Mouse (Mus musculus) kidney, adult 2 months (tissue): ENCODE results near the gene Chd3. TPM values are rescaled to one million over a fixed set of nuclear protein-coding genes. Genes with fewer than 3 reads are reported as not detected.

ENCODE experiments used
- DNase-seq: peaks from one replicate; pipeline ENCODE4 v3.0.0; 2021
- H3K27ac ChIP-seq: fragments of 200-500 bp; 2 replicates; pipeline ENCODE4 v1.5.1; 2012; ENCODE audit warnings: low read depth, low read length, control low read depth, inconsistent platforms; ENCODE audit not compliant: insufficient read depth
- H3K27me3 ChIP-seq: fragments of 200-500 bp; replicated peaks from 2 replicates; pipeline ENCODE4 v1.6.1; 2012; ENCODE audit warnings: mild to moderate bottlenecking, moderate library complexity, low read length, inconsistent platforms; ENCODE audit not compliant: control insufficient read depth, insufficient read depth
- H3K36me3 ChIP-seq: fragments of 200-500 bp; 2 replicates; pipeline ENCODE4 v1.6.1; 2012; ENCODE audit warnings: mild to moderate bottlenecking, moderate library complexity, low read length, inconsistent platforms; ENCODE audit not compliant: control insufficient read depth, insufficient read depth
- H3K4me1 ChIP-seq: fragments of 200-500 bp; 2 replicates; pipeline ENCODE4 v1.6.1; 2011; ENCODE audit warnings: low read length; ENCODE audit not compliant: control insufficient read depth, insufficient read depth
- H3K4me3 ChIP-seq: fragments of 200-500 bp; 2 replicates; pipeline ENCODE4 v1.5.1; 2011; ENCODE audit warnings: mild to moderate bottlenecking, low read depth, low read length, control low read depth; ENCODE audit not compliant: insufficient read depth
- CTCF ChIP-seq: fragments of 200-500 bp; conservative IDR thresholded peaks from 2 replicates; pipeline ENCODE4 v1.5.1; 2011; ENCODE audit warnings: low read depth, mild to moderate bottlenecking, control low read depth, low read length, moderate library complexity, mixed read lengths; ENCODE audit not compliant: insufficient read depth, insufficient read length
- POLR2A ChIP-seq: fragments of 200-500 bp; IDR thresholded peaks from one replicate; pipeline ENCODE4 v1.6.1; 2011; ENCODE audit warnings: low read depth, low read length, control low read depth
- WGBS: fragments of 180-500 bp; shearing (Covaris S2); methylation state at CpG from one replicate; pipeline ENCODE4 v1.1.7; 2018; 5-methylcytosine and 5-hydroxymethylcytosine counted together
- polyA plus RNA-seq: library from polyadenylated mRNA; depleted of rRNA; stranded (reverse); fragments of >200 nt; gene quantifications from 2 replicates; pipeline ENCODE4 v1.2.3, GENCODE M21; 2012

Gene Chd3
- polyA plus RNA-seq, 1 experiment = 168 TPM

DNA sequence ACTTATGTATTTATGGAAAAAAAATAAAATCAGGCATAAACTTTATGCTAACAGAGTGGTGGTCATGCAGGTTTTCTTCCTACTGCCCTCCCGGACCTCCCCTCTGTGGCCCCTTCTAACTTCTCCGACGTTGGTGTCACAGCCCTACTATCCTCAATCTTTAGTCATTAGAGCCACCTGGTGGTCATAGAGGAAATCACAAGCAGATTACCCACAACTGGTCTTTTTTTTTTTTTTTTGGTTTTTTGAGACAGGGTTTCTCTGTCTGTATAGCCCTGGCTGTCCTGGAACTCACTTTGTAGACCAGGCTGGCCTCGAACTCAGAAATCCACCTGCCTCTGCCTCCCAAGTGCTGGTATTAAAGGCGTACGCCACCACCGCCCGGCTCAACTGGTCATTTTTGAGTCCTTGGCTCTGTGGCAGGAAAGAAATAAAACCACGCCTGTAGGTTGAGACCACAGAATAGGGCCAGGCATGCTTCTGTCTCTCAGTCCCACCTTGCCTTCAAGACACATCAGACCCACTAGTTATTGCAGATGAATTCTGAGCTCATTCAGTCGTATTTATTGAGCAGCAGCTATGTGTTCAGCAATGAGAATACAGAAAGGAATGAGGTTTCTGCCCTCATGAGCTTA is 21.3 kb upstream of the Chd3 start:
- Histone ChIP-seq H3K36me3 (no peaks in the 10 kb centered on the region), H3K4me3 (no peak overlapping the region), H3K27me3 (no peaks in the 10 kb centered on the region), H3K4me1 (peaks cover 12% of the 10 kb centered on the region; the same call in 1 of the 2 replicates), H3K27ac (no peak overlapping the region)
- DNase-seq = peak; percentile 84
- TF ChIP-seq POLR2A = no peak
- peak; percentile 51 for TF ChIP-seq CTCF
- 48% methylated on average over 10 of the region's 10 CpGs for WGBS

DNA sequence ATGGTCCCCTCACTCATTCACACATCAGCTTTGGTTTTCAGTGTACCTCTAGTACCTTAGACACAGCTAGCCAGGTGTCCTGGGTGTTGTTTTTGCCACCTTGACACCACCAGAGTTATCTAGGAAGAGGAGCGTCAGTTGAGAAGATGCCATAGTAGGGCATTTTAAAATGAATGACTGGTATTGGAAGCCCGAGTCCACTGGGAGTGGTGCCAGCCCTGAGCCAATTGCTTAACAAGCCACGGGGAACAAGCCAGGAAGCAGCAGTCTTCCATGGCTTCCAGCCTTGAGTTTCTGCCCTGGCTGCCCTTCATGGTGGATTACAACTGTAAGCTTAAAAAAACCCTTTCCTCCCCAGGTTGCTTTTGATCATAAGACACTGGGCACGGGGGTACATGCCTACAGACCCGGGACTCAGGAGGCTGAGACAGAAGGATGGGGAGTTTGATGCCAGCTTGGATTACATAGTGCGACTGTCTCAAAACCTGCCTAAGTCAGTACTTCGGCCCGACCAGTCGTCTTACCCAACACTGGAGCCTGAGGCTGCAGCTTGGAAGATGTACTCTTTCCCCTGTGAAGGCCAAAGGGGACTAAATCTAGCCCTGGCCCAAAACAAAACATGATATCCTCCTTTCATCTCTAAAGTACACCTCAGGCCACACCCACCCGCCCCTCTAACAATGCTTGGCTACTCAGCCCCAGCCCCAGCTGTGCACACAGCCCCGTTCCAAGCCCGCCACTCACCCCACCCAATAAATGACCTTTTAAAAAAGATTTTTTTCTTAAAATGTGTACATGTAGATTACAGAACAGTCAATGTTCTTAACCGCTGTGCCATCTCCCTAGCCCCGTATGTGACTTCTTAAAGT is 20.6 kb upstream of the Chd3 start:
- WGBS = 39% methylated on average over 14 of the region's 14 CpGs

DNA sequence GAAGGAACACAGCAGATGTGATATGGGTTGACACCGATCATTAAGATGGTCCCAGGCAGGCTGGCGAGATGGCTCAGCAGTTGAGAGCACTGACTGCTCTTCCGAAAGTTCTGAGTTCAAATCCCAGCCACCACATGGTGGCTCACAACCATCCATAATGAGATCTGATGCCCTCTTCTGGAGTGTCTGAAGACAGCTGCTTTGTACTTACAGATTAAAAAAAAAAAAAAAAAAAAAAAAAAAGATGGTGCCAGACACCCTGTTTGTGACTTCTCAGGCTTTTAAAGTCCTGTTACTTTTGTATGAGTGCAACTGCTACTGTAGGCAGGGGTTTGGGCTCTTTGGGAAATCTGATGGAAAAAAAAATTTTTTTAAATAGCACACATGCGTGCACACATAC is 19.5 kb upstream of the Chd3 start:
- 95% methylated on average over 4 of the region's 4 CpGs for WGBS
- DNase-seq = no peak
- H3K4me1 ChIP-seq = peaks cover 20% of the 10 kb centered on the region; the same call in 1 of the 2 replicates
- H3K36me3 ChIP-seq = no peaks in the 10 kb centered on the region
- H3K27ac ChIP-seq = no peak overlapping the region
- H3K27me3 ChIP-seq = no peaks in the 10 kb centered on the region
- no peak overlapping the region for H3K4me3 ChIP-seq
- TF ChIP-seq POLR2A (no peak), CTCF (no peak)

More for the DNA sequence above, 20.6 kb upstream of the Chd3 start:
- TF ChIP-seq CTCF (no peak), POLR2A (no peak)
- Histone ChIP-seq H3K4me3 (no peak overlapping the region), H3K36me3 (no peaks in the 10 kb centered on the region), H3K27me3 (no peaks in the 10 kb centered on the region), H3K27ac (no peak overlapping the region), H3K4me1 (peaks cover 15% of the 10 kb centered on the region; the same call in 1 of the 2 replicates)
- DNase-seq = peak; percentile 78

DNA sequence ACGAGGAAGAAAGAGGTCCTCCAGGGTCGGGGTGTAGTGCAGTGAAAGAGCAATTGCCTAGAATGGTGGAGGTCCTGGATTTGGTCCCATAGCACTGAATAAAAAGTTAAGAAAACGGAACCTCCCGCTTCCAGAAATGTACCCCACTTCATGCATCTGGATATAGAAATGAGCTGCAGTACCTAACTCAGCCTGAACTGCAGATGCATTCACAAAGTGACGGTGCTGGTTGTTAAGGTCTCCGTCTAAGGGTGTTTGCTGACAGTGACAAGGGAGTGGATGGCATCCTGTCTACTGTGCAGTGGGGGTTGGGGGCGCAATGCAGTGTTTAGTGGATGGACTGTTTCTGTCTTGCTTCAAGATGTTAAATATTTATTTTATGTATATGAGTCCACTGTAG is 17.6 kb upstream of the Chd3 start:
- no peak overlapping the region for H3K27ac ChIP-seq
- H3K4me3 ChIP-seq = no peak overlapping the region
- no peak for DNase-seq
- H3K4me1 ChIP-seq = peaks cover 31% of the 10 kb centered on the region; the same call in 1 of the 2 replicates
- H3K36me3 ChIP-seq = no peaks in the 10 kb centered on the region
- WGBS = 77% methylated on average over 7 of the region's 7 CpGs
- H3K27me3 ChIP-seq = no peaks in the 10 kb centered on the region
- TF ChIP-seq POLR2A (no peak), CTCF (no peak)

DNA sequence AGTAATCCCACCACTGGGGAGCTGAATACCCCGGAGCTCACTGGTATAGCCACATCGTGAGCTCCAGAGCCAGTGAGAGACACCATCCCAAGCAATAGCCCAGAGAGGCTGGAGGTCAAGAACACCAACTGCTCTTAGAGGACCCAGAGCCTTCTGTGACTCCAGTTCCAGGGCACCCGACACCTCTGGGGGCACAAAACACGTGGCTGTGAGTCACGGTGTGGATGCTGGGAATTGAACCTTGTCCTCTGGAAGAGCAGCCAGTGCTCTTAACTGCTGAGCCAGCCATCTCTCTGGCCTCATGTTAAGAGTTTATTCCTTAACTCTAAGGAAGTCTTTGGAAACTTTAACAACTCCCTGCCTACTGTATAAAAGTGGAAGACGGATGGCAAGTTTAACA is 15.8 kb upstream of the Chd3 start:
- Histone ChIP-seq H3K27me3 (no peaks in the 10 kb centered on the region), H3K4me3 (no peak overlapping the region), H3K27ac (peak overlapping the region; percentile 34; the same call in 1 of the 2 replicates), H3K4me1 (peaks cover 36% of the 10 kb centered on the region; the same call in 1 of the 2 replicates), H3K36me3 (no peaks in the 10 kb centered on the region)
- no peak for TF ChIP-seq CTCF
- no peak for TF ChIP-seq POLR2A
- WGBS = 52% methylated on average over 6 of the region's 6 CpGs
- peak; percentile 94 for DNase-seq

DNA sequence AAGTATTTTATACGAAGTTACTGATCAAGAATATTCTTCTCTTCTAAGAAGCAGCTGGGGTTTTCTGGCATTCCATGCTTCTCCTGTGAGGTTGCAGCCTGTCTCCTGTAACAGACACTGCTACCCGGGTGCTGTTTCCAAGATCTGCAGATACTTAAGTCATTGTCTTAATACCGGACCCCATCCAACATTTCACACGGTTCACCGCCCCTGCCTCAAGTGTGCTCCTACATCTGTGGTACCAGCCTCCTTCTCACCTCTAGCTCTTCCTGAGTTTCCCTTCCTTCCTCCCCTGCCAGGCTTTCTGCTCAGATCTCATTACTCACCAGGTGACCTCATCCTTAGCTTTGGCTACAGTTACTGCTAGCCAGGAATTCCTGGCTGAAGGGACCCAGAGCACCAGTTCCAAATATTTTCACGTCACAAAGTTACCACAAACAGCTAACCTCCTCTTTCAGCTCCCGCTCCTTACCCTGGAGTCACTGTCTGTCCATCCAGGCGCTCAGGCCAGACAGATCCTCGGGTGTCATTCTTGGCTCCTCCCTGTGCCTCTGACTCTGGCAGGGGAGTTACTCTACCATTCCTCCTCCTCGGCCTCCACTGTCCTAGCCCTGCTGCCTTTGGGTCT is 13.4 kb upstream of the Chd3 start:
- Histone ChIP-seq H3K27ac (no peak overlapping the region; the same call in 1 of the 2 replicates), H3K36me3 (no peaks in the 10 kb centered on the region), H3K4me1 (peaks cover 31% of the 10 kb centered on the region; the same call in 1 of the 2 replicates), H3K27me3 (no peaks in the 10 kb centered on the region), H3K4me3 (no peak overlapping the region)
- DNase-seq = no peak
- 44% methylated on average over 10 of the region's 10 CpGs for WGBS
- TF ChIP-seq CTCF = no peak
- TF ChIP-seq POLR2A = no peak
